Mouse (Mus musculus) liver, embryonic 15.5 days (tissue): Measurements from ENCODE around the gene Sergef. TPM values are rescaled to one million over a fixed set of nuclear protein-coding genes. Genes with fewer than 3 reads are reported as not detected.

ENCODE experiments used
- ATAC-seq: fragments of 200-750 bp; cut with Nextera tagmentation; 2 replicates; pipeline ENCODE4 v1.8.0; 2017; ENCODE audit warnings: moderate number of reproducible peaks, mild to moderate bottlenecking, moderate library complexity; ENCODE audit not compliant: insufficient read depth
- H3K27ac ChIP-seq: fragments of 300-500 bp; sonication (generic); replicated peaks from 2 replicates; pipeline ENCODE4 v1.5.1; 2015; ENCODE audit warnings: mild to moderate bottlenecking, inconsistent platforms
- H3K27me3 ChIP-seq: fragments of 300-500 bp; sonication (generic); 2 replicates; pipeline ENCODE4 v1.6.1; 2015; ENCODE audit warnings: mild to moderate bottlenecking, inconsistent platforms
- H3K36me3 ChIP-seq: fragments of 300-500 bp; sonication (generic); replicated peaks from 2 replicates; pipeline ENCODE4 v1.6.1; 2015; ENCODE audit warnings: moderate library complexity, mild to moderate bottlenecking, inconsistent platforms
- H3K4me1 ChIP-seq: fragments of 300-500 bp; sonication (generic); replicated peaks from 2 replicates; pipeline ENCODE4 v1.6.1; 2015; ENCODE audit warnings: inconsistent platforms
- H3K4me2 ChIP-seq: fragments of 300-500 bp; sonication (generic); 2 replicates; pipeline ENCODE4 v1.6.1; 2015; ENCODE audit warnings: moderate library complexity, mild to moderate bottlenecking, inconsistent platforms
- H3K4me3 ChIP-seq: fragments of 300-500 bp; sonication (generic); replicated peaks from 2 replicates; pipeline ENCODE4 v1.5.1; 2015; ENCODE audit warnings: mild to moderate bottlenecking, inconsistent platforms
- H3K9ac ChIP-seq: fragments of 300-500 bp; sonication (generic); 2 replicates; pipeline ENCODE4 v1.6.1; 2015; ENCODE audit warnings: moderate library complexity, mild to moderate bottlenecking, inconsistent platforms
- H3K9me3 ChIP-seq: fragments of 300-500 bp; sonication (generic); replicated peaks from 2 replicates; pipeline ENCODE4 v1.6.1; 2016; ENCODE audit warnings: inconsistent platforms
- WGBS: fragments of 180-500 bp; shearing (Covaris S2); methylation state at CpG from one replicate; pipeline ENCODE4 v1.1.7; 2015; ENCODE audit warnings: mixed read lengths; ENCODE audit not compliant: insufficient replicate concordance; 5-methylcytosine and 5-hydroxymethylcytosine counted together
- polyA plus RNA-seq: library from polyadenylated mRNA; unstranded; fragments of >200 nt; fragmentation: Nextera tagmentation; extraction: Ambion mirVana; gene quantifications from 2 replicates; pipeline ENCODE4 v1.2.1, GENCODE M21; 2015

The Sergef gene
- polyA plus RNA-seq, 1 experiment from 2014 or later: 5.2 TPM

DNA sequence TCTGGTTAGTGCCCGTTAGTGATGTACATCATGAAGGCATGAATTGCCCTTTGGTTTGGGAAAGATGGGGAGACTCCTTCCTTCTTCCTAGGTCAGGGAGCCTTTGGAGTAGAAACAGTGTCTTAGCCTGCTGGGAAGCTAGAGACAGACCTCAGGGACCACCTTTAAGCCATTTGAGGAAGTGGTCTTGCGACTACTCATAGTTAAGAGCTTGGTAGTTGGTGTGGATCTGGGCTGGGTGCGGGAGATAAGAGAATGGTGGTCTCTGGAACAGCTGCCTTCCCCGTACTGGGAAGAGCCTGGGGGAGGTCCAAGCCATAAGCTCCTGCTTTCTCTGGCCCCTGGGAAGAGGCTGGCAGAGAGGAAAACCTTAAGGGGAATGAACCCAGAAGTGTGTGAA lies 241.0 kb downstream of the Sergef start:
- H3K36me3 ChIP-seq: no peaks in the 10 kb centered on the region
- no peaks in the 10 kb centered on the region for H3K9me3 ChIP-seq
- H3K27ac ChIP-seq: no peak overlapping the region
- peaks cover 6% of the 10 kb centered on the region for H3K4me1 ChIP-seq
- 25% methylated on average over 4 of the region's 4 CpGs for WGBS
- ATAC-seq: no peak
- no peak overlapping the region for H3K4me3 ChIP-seq
- H3K4me2 ChIP-seq: no peak overlapping the region
- peaks cover 68% of the 10 kb centered on the region for H3K27me3 ChIP-seq
- H3K9ac ChIP-seq: no peak overlapping the region

DNA sequence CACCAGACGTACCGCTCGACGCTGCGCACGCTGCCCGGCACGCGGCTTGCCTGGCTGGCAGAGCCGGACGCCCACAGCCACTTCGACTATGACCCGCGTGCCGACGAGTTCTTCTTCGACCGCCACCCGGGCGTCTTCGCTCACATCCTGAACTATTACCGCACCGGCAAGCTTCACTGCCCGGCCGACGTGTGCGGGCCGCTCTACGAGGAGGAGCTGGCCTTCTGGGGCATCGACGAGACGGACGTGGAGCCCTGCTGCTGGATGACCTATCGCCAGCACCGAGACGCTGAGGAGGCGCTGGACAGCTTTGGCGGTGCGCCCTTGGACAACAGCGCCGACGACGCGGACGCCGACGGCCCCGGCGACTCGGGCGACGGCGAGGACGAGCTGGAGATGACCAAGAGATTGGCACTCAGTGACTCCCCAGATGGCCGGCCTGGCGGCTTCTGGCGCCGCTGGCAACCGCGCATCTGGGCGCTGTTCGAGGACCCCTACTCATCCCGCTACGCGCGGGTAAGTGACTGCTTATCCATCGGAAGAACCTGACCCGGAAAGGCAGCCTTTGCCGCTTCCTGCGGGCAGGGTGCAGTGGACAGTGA lies 241.8 kb downstream of the Sergef start:
- no peak for ATAC-seq
- no peaks in the 10 kb centered on the region for H3K9me3 ChIP-seq
- no peak overlapping the region for H3K27ac ChIP-seq
- H3K36me3 ChIP-seq: no peaks in the 10 kb centered on the region
- no peak overlapping the region for H3K4me3 ChIP-seq
- H3K27me3 ChIP-seq: peaks cover 75% of the 10 kb centered on the region
- WGBS: 9% methylated on average over 70 of the region's 70 CpGs
- H3K4me1 ChIP-seq: peaks cover 6% of the 10 kb centered on the region
- no peak overlapping the region for H3K9ac ChIP-seq
- no peak overlapping the region for H3K4me2 ChIP-seq

DNA sequence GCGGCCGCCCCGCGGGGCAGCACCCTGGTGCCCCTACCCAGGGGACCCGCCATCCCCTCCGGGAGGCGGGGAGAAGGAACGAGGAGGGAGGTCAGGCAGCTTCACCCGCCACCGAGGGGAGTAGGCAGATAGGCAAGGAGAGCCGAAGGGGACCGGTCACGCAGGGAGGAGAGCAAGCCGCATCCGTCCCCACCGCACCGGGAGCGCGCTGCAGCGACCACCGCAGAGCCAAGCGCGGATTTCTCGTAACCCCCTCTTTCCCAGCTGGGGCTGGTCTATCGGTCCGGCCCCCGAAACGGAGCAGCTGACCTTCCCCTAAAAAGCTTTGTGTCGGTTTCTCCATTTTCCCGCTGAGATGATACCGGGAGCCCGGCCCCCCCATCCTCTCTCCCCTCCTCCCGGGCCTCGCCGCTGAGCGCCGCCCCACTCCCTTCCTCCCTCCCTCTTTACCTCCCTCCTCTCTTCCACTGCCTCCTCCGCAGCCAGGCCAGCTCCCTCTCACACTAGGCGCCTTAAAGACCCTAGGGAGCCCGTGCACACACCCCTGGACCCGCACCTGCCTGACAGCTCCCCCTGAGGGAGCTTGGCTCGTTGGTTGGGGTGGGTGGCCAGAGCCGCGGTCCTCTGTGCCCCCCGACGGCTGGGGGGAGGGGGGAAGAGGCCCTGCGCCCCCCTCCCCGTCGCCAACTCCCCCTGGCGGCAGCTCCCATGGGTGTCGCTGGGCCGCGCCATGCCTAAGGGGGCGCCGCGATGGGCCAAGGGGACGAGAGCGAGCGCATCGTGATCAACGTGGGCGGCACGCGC lies 242.5 kb downstream of the Sergef start:
- Histone ChIP-seq H3K27me3 (peaks cover 76% of the 10 kb centered on the region), H3K9me3 (no peaks in the 10 kb centered on the region), H3K4me1 (peaks cover 6% of the 10 kb centered on the region), H3K36me3 (no peaks in the 10 kb centered on the region), H3K4me2 (no peak overlapping the region; the same call in 1 of the 2 replicates), H3K27ac (no peak overlapping the region), H3K4me3 (no peak overlapping the region), H3K9ac (no peak overlapping the region)
- no peak for ATAC-seq
- WGBS: 2% methylated on average over 64 of the region's 64 CpGs

DNA sequence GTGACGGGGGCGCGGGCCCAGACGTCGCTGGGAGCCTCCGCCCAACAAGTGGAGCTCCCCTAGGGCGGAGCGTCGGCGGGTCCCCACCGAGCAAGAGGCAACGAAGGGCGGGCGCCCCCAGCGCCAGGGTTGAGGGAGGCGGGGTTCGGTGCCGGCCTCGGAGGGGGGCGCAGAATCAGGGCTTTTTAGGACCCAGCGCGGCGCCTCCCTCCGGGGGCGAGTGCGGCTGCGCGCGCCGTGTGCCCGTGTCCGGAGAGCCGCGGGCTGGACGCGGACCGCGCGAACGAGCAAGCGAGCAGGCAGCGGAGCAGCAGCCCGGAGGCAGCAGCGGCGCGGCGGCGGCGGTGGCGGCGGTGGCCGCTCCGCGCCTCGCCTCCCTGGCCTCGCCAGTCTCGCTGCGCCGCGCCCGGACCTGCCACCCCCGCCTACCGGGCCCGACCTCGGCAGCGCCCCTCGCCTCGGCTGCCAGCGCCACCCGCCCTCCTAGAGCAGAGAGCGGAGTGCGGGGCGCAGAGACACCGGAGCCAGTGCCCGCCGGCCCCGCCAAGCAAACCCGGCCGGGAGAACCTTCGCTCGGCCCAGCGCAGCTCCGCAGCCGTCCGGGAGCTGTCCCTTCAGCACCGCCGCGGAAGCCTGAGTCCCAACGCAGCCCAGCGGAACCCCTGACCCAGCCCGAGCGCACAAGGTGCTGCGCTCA lies 243.2 kb downstream of the Sergef start, which contains the start of gene Kcnc1:
Kcnc1 (plus strand) TSS at position 267 of the 697 bp plus-strand sequence.
- peak; percentile 47 for ATAC-seq
- Histone ChIP-seq H3K36me3 (no peaks in the 10 kb centered on the region), H3K9ac (no peak within 1 kb of the TSS), H3K4me2 (peak within 1 kb of the TSS; percentile 58), H3K27me3 (peaks cover 76% of the 10 kb centered on the region), H3K4me3 (peak within 1 kb of the TSS; percentile 29), H3K9me3 (no peaks in the 10 kb centered on the region), H3K4me1 (peaks cover 6% of the 10 kb centered on the region), H3K27ac (no peak within 1 kb of the TSS)
- 1% methylated on average over 68 of the region's 93 CpGs for WGBS

DNA sequence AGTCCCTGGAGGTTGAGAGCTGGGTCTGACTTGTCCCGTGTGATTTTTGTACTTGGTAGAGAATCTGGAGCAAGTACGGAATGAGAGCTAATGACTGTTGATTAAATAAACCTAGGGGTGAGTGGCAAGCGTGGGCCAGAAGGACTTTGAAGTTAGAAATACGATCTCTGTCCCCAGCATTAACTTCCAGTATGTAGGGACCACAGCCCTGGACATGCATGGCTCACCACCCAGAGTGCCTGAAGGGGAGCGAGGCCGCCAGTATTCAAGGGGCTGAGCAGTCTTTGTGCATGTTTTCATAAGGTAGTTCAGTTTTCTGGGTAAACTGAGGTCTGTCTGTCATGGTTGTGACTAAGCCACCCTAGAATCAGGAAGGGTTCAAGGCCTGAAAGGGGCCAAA lies 244.0 kb downstream of the Sergef start:
- Histone ChIP-seq H3K4me2 (no peak overlapping the region), H3K27me3 (peaks cover 76% of the 10 kb centered on the region)
- no peak for ATAC-seq

DNA sequence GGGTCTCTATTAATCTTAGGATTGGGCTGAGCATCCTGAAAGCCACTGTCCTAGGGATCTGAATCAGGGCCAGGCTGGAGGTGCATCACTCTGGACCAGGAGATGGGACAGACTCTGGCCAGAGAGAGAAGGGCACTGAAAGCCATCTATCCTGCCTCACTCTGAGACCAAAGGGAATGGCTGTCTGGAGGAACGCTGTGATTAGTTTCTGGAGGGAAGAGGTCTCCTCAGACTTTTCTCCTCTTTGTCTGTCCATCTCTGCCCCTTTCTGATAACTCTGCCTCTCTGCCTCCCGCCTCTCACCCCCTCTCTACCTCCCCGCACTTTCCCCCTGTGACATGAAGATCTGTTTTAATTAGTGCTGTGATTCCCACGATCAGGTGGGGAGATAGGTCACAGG lies 244.7 kb downstream of the Sergef start:
- no peak overlapping the region for H3K27ac ChIP-seq
- H3K4me2 ChIP-seq: no peak overlapping the region
- no peaks in the 10 kb centered on the region for H3K9me3 ChIP-seq
- no peaks in the 10 kb centered on the region for H3K36me3 ChIP-seq
- peaks cover 6% of the 10 kb centered on the region for H3K4me1 ChIP-seq
- H3K9ac ChIP-seq: no peak overlapping the region
- no peak overlapping the region for H3K4me3 ChIP-seq
- no peak for ATAC-seq
- WGBS: 44% methylated on average over 4 of the region's 4 CpGs
- peaks cover 71% of the 10 kb centered on the region for H3K27me3 ChIP-seq

More for the DNA sequence above, 244.0 kb downstream of the Sergef start:
- H3K4me1 ChIP-seq: peaks cover 6% of the 10 kb centered on the region
- H3K4me3 ChIP-seq: no peak overlapping the region
- H3K9me3 ChIP-seq: no peaks in the 10 kb centered on the region
- 28% methylated on average over 6 of the region's 6 CpGs for WGBS
- H3K27ac ChIP-seq: no peak overlapping the region
- H3K36me3 ChIP-seq: no peaks in the 10 kb centered on the region
- H3K9ac ChIP-seq: no peak overlapping the region

DNA sequence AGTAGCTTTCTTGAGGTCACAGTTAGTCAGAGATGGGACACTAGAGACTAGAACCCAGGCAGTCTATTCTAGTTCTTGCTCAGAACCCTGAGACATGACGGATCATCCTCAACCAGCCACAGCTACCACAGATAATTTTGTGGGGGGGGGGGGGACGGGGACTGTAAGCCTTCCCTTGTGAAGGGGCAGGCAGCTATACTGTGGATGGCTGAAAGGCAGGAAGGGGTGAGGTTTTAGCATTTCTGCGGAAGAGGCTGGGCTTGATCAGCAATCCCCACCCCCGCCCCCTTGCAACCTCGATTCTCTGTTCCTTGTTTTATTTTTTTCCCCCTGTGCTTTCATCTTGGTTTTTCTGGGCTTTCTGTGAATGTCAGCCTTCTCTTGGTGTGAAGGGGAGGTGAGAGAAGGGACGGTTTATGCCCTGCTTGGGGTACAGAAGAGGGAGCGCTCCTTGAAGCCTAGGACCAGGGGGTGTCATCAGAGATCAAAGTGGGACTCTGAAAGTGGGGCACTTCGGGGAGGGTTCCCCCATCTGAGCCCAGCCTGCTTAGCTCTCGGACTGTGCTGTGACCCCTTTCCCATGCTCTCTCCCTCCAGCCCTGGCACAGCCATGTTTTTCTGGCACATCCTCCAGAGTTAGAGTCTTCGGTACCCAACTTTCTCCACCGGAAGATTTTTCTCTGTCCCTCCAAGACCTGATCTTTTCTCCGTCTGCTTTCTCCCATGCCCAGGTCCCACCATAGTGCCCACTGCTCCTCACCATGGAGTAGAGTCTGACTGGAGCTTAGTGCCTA lies 245.7 kb downstream of the Sergef start:
- no peaks in the 10 kb centered on the region for H3K9me3 ChIP-seq
- WGBS: 15% methylated on average over 12 of the region's 12 CpGs
- ATAC-seq: no peak

More for the DNA sequence above, 245.7 kb downstream of the Sergef start:
- H3K4me3 ChIP-seq: no peak overlapping the region
- H3K9ac ChIP-seq: no peak overlapping the region
- peaks cover 61% of the 10 kb centered on the region for H3K27me3 ChIP-seq
- H3K4me2 ChIP-seq: no peak overlapping the region
- peaks cover 6% of the 10 kb centered on the region for H3K4me1 ChIP-seq
- H3K27ac ChIP-seq: no peak overlapping the region
- no peaks in the 10 kb centered on the region for H3K36me3 ChIP-seq

Other genes starting within 250 kb of the Sergef start
- 0.01 TPM in 1 of 2 replicates, not detected in the other for gene Kcnc1, start 243.3 kb downstream of the Sergef start, polyA plus RNA-seq
- not detected in 2 replicates for gene Tph1, start 32.7 kb upstream of the Sergef start, polyA plus RNA-seq
- 11.4 and 12.3 TPM in 2 replicates for gene Saal1, start 70.9 kb upstream of the Sergef start, polyA plus RNA-seq
- gene Saa3, start 75.9 kb upstream of the Sergef start, polyA plus RNA-seq: 6.4 and 11.6 TPM in 2 replicates
- gene Saa4, start 92.8 kb upstream of the Sergef start, polyA plus RNA-seq: 6.3 and 8.8 TPM in 2 replicates
- gene Saa1, start 103.2 kb upstream of the Sergef start, polyA plus RNA-seq: not detected in 2 replicates
- not detected in 2 replicates for gene Saa2, start 112.0 kb upstream of the Sergef start, polyA plus RNA-seq
- 6.7 and 7.5 TPM in 2 replicates for gene Hps5, start 156.3 kb upstream of the Sergef start, polyA plus RNA-seq
- 25.4 and 26.3 TPM in 2 replicates for gene Gtf2h1, start 156.3 kb upstream of the Sergef start, polyA plus RNA-seq
- 1,291 and 1,714 TPM in 2 replicates for gene Ldha, start 201.7 kb upstream of the Sergef start, polyA plus RNA-seq
- 0.18 TPM in 1 of 2 replicates, not detected in the other for gene Ldhc, start 221.4 kb upstream of the Sergef start, polyA plus RNA-seq